Mouse (Mus musculus): ENCODE measurements around the gene Borcs8.

- no peak for TF ChIP-seq GATA1 (IDR thresholded peaks at IDR 0.05; ENCODE audit: low read length)
- TF ChIP-seq TAL1 (IDR thresholded peaks at IDR 0.05; ENCODE audit: low read length), result no peak
Measured at GRCm38 (mm10) chr8:70152537-70153257, 13.4 kb downstream of the Borcs8 start.
